15 mouse cellular contexts compared by ENCODE assay signal in genomic region chr4:44179748-44180147, GRCm38 (mm10). TPM values are rescaled to one million over a fixed set of nuclear protein-coding genes. Genes with fewer than 3 reads are reported as not detected.
A peak's percentile ranks its signal among the peaks of the same experiment; 100 is the strongest.
DNase-seq lines count a peak whose midpoint lies in the region; ATAC-seq and TF ChIP-seq lines count a peak whose summit lies in the region.
"Had no signal": no experiment of that assay in that cellular context is flagged by ENCODE, and none has a peak within 500 bp of the region (broad histone marks: within the 10 kb centered on the region; RNA-seq: fewer than 3 reads in every experiment).

No protein-coding gene starts in this region.

- ATAC-seq in hindbrain, embryonic 13.5 days (ENCODE audit: low FRiP score): no peak
- no peak for ATAC-seq in liver, embryonic 11.5 days (replicated peaks; ENCODE audit: low FRiP score)
- ATAC-seq: intestine, embryonic 15.5 days; midbrain, embryonic 13.5 days had no signal

- peaks cover 4% of the 10 kb centered on the region; the same call in 1 of the 2 replicates for H3K79me2 ChIP-seq in liver, adult 2 months (ENCODE audit: control insufficient read depth, insufficient read depth, low read length)

- H3K4me3 ChIP-seq in hindbrain, embryonic 13.5 days: no peak overlapping the region
- H3K4me3 ChIP-seq in hindbrain, embryonic 10.5 days: no peak overlapping the region
- H3K4me3 ChIP-seq in liver, adult 2 months (ENCODE audit: insufficient read depth, low read depth, low read length): peak overlapping the region; percentile 9; the same call in 1 of the 2 replicates
- no peak overlapping the region for H3K4me3 ChIP-seq in liver, embryonic 11.5 days (ENCODE audit: low read depth, low read length)
- H3K4me3 ChIP-seq: intestine, embryonic 15.5 days; midbrain, embryonic 13.5 days had no signal

- peak overlapping the region; percentile 1; the same call in 1 of the 2 replicates for H3K27ac ChIP-seq in hindbrain, embryonic 13.5 days
- no peak overlapping the region for H3K27ac ChIP-seq in hindbrain, embryonic 10.5 days
- peak overlapping the region; percentile 63 for H3K27ac ChIP-seq in liver, adult 2 months (replicated peaks; ENCODE audit: insufficient read depth, low read depth, low read length)
- H3K27ac ChIP-seq in liver, embryonic 11.5 days (ENCODE audit: low read depth, low read length): no peak overlapping the region
- H3K27ac ChIP-seq: intestine, embryonic 15.5 days; midbrain, embryonic 13.5 days had no signal

- DNase-seq in hindbrain, embryonic 10.5 days (ENCODE audit: low spot score): no peak
- peak; percentile 97 for DNase-seq in liver, adult 2 months (ENCODE audit: extremely low read depth, low read depth, low spot score)
- no peak for DNase-seq in liver, embryonic 11.5 days (ENCODE audit: low spot score)
- DNase-seq in adrenal gland, postnatal 25 days: peak; percentile 34
- DNase-seq in fat pad, adult 2 months (ENCODE audit: extremely low read depth, low read depth, low spot score): peak; percentile 71
- no peak for DNase-seq in spleen, postnatal 14 days (ENCODE audit: low spot score in 2 of 2)
- no peak for DNase-seq in urinary bladder, postnatal 25 days (ENCODE audit: low spot score)
- DNase-seq: cerebellum, adult 2 months; gastrocnemius, postnatal 36 days; heart, postnatal 10 days; right cerebral cortex, adult 18-20 months had no signal

- TF ChIP-seq CTCF in liver, adult 2 months (IDR thresholded peaks at IDR 0.05; ENCODE audit: low read depth, low read length): no peak

- H3K9ac ChIP-seq in hindbrain, embryonic 13.5 days: no peak overlapping the region
- peak overlapping the region; percentile 32 for H3K9ac ChIP-seq in liver, adult 2 months (ENCODE audit: low read depth, low read length)
- H3K9ac ChIP-seq in liver, embryonic 11.5 days (ENCODE audit: low read depth, low read length): no peak overlapping the region
- H3K9ac ChIP-seq: intestine, embryonic 15.5 days; midbrain, embryonic 13.5 days had no signal

- H3K9me3 ChIP-seq in hindbrain, embryonic 13.5 days: no peaks in the 10 kb centered on the region
- H3K9me3 ChIP-seq in hindbrain, embryonic 10.5 days: no peaks in the 10 kb centered on the region
- no peaks in the 10 kb centered on the region for H3K9me3 ChIP-seq in liver, embryonic 11.5 days (ENCODE audit: control insufficient read depth, low read length)
- H3K9me3 ChIP-seq: intestine, embryonic 15.5 days; midbrain, embryonic 13.5 days had no signal

- peaks cover 2% of the 10 kb centered on the region; the same call in 1 of the 2 replicates for H3K4me1 ChIP-seq in hindbrain, embryonic 13.5 days (replicated peaks)
- H3K4me1 ChIP-seq in hindbrain, embryonic 10.5 days (replicated peaks): no peaks in the 10 kb centered on the region; the same call in 1 of the 2 replicates
- peaks cover 12% of the 10 kb centered on the region for H3K4me1 ChIP-seq in liver, adult 2 months (ENCODE audit: control insufficient read depth, insufficient read depth, low read length)
- H3K4me1 ChIP-seq in liver, embryonic 11.5 days (replicated peaks; ENCODE audit: control insufficient read depth, insufficient read depth, low read length): no peaks in the 10 kb centered on the region
- H3K4me1 ChIP-seq: intestine, embryonic 15.5 days had no signal

- no peak for TF ChIP-seq POLR2A in liver, adult 2 months (IDR thresholded peaks at IDR 0.05; ENCODE audit: extremely low read depth, insufficient read depth, low read length)

- H3K36me3 ChIP-seq in hindbrain, embryonic 13.5 days: no peaks in the 10 kb centered on the region
- H3K36me3 ChIP-seq in hindbrain, embryonic 10.5 days: peaks cover 12% of the 10 kb centered on the region; the same call in 1 of the 2 replicates
- no peaks in the 10 kb centered on the region for H3K36me3 ChIP-seq in liver, adult 2 months (ENCODE audit: control insufficient read depth, insufficient read depth, low read length)
- H3K36me3 ChIP-seq in liver, embryonic 11.5 days (ENCODE audit: control insufficient read depth, insufficient read depth, low read length): no peaks in the 10 kb centered on the region
- H3K36me3 ChIP-seq: intestine, embryonic 15.5 days had no signal

- H3K27me3 ChIP-seq in hindbrain, embryonic 13.5 days: no peaks in the 10 kb centered on the region
- H3K27me3 ChIP-seq in hindbrain, embryonic 10.5 days (ENCODE audit: insufficient read depth, poor library complexity, severe bottlenecking): no peaks in the 10 kb centered on the region
- H3K27me3 ChIP-seq in liver, adult 2 months (ENCODE audit: control insufficient read depth, insufficient read depth, low read length): no peaks in the 10 kb centered on the region
- no peaks in the 10 kb centered on the region for H3K27me3 ChIP-seq in liver, embryonic 11.5 days (replicated peaks; ENCODE audit: control insufficient read depth, insufficient read depth, low read length)
- H3K27me3 ChIP-seq: CH12.LX; intestine, embryonic 15.5 days; midbrain, embryonic 13.5 days had no signal

- no peak overlapping the region for H3K4me2 ChIP-seq in hindbrain, embryonic 13.5 days
- H3K4me2 ChIP-seq in liver, embryonic 11.5 days: no peak overlapping the region
- H3K4me2 ChIP-seq: intestine, embryonic 15.5 days; midbrain, embryonic 13.5 days had no signal

- WGBS in hindbrain, embryonic 13.5 days: 76% methylated on average over 5 of the region's 5 CpGs
- 90% methylated on average over 5 of the region's 5 CpGs for WGBS in hindbrain, embryonic 10.5 days
- 31% methylated on average over 5 of the region's 5 CpGs for WGBS in liver, adult 2 months
- 82% methylated on average over 5 of the region's 5 CpGs for WGBS in liver, embryonic 11.5 days

RNA-seq across cellular contexts. Expression of gene Rnf38, which starts 53.8 kb away (rescaled TPM):
- polyA plus RNA-seq in hindbrain, embryonic 13.5 days (2015; fragmentation: Nextera tagmentation; extraction: Ambion mirVana): 39.3 and 39.9 TPM in 2 replicates
- polyA plus RNA-seq in hindbrain, embryonic 10.5 days (2016; fragmentation: Nextera tagmentation; extraction: Ambion mirVana): 33.9 and 39.0 TPM in 2 replicates
- total RNA-seq in liver, adult 2 months (2014; rRNA removed): 6.6 and 6.7 TPM in 2 replicates
- polyA plus RNA-seq in liver, adult 2 months (2012; rRNA removed): 18.1 and 23.5 TPM in 2 replicates
- polyA plus RNA-seq in liver, embryonic 11.5 days (2014; fragmentation: Nextera tagmentation; extraction: Ambion mirVana): 20.2 and 24.0 TPM in 2 replicates
- 44.5 and 49.6 TPM in 2 replicates for total RNA-seq in adrenal gland, postnatal 25 days (2021)

Comparison
In these comparisons a context has a peak if more than half of its experiments do, and no peak if none do; other contexts are left out.
1. H3K27ac ChIP-seq: peak in hindbrain, embryonic 13.5 days (single experiment) and liver, adult 2 months (single experiment); none in hindbrain, embryonic 10.5 days (single experiment) and liver, embryonic 11.5 days (single experiment).
2. DNase-seq: peak in liver, adult 2 months (single experiment), adrenal gland, postnatal 25 days (single experiment) and fat pad, adult 2 months (single experiment); none in hindbrain, embryonic 10.5 days (single experiment), liver, embryonic 11.5 days (single experiment), spleen, postnatal 14 days (0 of 2) and urinary bladder, postnatal 25 days (single experiment).